Mouse (Mus musculus) forebrain, embryonic 15.5 days (tissue): ENCODE results near the gene Dhdds. TPM values are rescaled to one million over a fixed set of nuclear protein-coding genes. Genes with fewer than 3 reads are reported as not detected.

ENCODE experiments used
- ATAC-seq: fragments of 200-750 bp; cut with Nextera tagmentation; replicated peaks from 2 replicates; pipeline ENCODE4 v1.8.0; 2017; ENCODE audit warnings: mild to moderate bottlenecking, moderate TSS enrichment, moderate library complexity
- H3K27ac ChIP-seq: fragments of 300-500 bp; sonication (generic); replicated peaks from 2 replicates; pipeline ENCODE4 v1.5.1; 2015; ENCODE audit warnings: mild to moderate bottlenecking, inconsistent platforms
- H3K27me3 ChIP-seq: fragments of 300-500 bp; sonication (generic); 2 replicates; pipeline ENCODE4 v1.6.1; 2015; ENCODE audit warnings: inconsistent platforms
- H3K36me3 ChIP-seq: fragments of 300-500 bp; sonication (generic); 2 replicates; pipeline ENCODE4 v1.6.1; 2015; ENCODE audit warnings: mild to moderate bottlenecking, inconsistent platforms
- H3K4me1 ChIP-seq: fragments of 300-500 bp; sonication (generic); 2 replicates; pipeline ENCODE4 v1.6.1; 2015; ENCODE audit warnings: inconsistent platforms
- H3K4me2 ChIP-seq: fragments of 300-500 bp; sonication (generic); replicated peaks from 2 replicates; pipeline ENCODE4 v1.6.1; 2015; ENCODE audit warnings: mild to moderate bottlenecking, inconsistent platforms
- H3K4me3 ChIP-seq: fragments of 300-500 bp; sonication (generic); 2 replicates; pipeline ENCODE4 v1.5.1; 2015; ENCODE audit warnings: mild to moderate bottlenecking, inconsistent platforms
- H3K9ac ChIP-seq: fragments of 300-500 bp; sonication (generic); replicated peaks from 2 replicates; pipeline ENCODE4 v1.6.1; 2015; ENCODE audit warnings: mild to moderate bottlenecking, inconsistent platforms
- H3K9me3 ChIP-seq: fragments of 300-500 bp; sonication (generic); 2 replicates; pipeline ENCODE4 v1.6.1; 2016; ENCODE audit warnings: inconsistent platforms
- WGBS: fragments of 180-500 bp; shearing (Covaris S2); methylation state at CpG from one replicate; pipeline ENCODE4 v1.1.7; 2015; ENCODE audit warnings: mixed read lengths; 5-methylcytosine and 5-hydroxymethylcytosine counted together
- polyA plus RNA-seq: library from polyadenylated mRNA; unstranded; fragments of >200 nt; fragmentation: Nextera tagmentation; extraction: Ambion mirVana; gene quantifications from 2 replicates; pipeline ENCODE4 v1.2.1, GENCODE M21; 2015

Gene Dhdds
- polyA plus RNA-seq, 1 experiment from 2014 or later: 56.7 TPM

GRCm38 (mm10) chr4:133967866-133968149 lies 32.9 kb downstream of the Dhdds start:
- Histone ChIP-seq H3K9me3 (no peaks in the 10 kb centered on the region), H3K27me3 (no peaks in the 10 kb centered on the region), H3K27ac (peak overlapping the region; percentile 100), H3K9ac (peak overlapping the region; percentile 72), H3K36me3 (peaks cover 27% of the 10 kb centered on the region), H3K4me2 (peak overlapping the region; percentile 72), H3K4me3 (peak overlapping the region; percentile 52), H3K4me1 (peaks cover 54% of the 10 kb centered on the region)
- ATAC-seq: peak; percentile 80
- WGBS: under 1% methylated on average over 28 of the region's 29 CpGs

GRCm38 (mm10) chr4:133967138-133967865 lies 33.4 kb downstream of the Dhdds start:
- Histone ChIP-seq H3K36me3 (peaks cover 28% of the 10 kb centered on the region), H3K9me3 (no peaks in the 10 kb centered on the region), H3K9ac (peak overlapping the region; percentile 72), H3K27me3 (no peaks in the 10 kb centered on the region), H3K27ac (peak overlapping the region; percentile 100), H3K4me3 (peak overlapping the region; percentile 52), H3K4me2 (peak overlapping the region; percentile 72), H3K4me1 (peaks cover 53% of the 10 kb centered on the region)
- ATAC-seq: peak; percentile 58
- WGBS: 1% methylated on average over 101 of the region's 101 CpGs

- peak overlapping the region; percentile 57 for H3K9ac ChIP-seq
- H3K27ac ChIP-seq: peak overlapping the region; percentile 100
- peaks cover 44% of the 10 kb centered on the region for H3K4me1 ChIP-seq
- H3K4me3 ChIP-seq: peak overlapping the region; percentile 52
- peak overlapping the region; percentile 63 for H3K4me2 ChIP-seq
- H3K36me3 ChIP-seq: peaks cover 31% of the 10 kb centered on the region
- no peak for ATAC-seq
- 45% methylated on average over 12 of the region's 12 CpGs for WGBS
- no peaks in the 10 kb centered on the region for H3K9me3 ChIP-seq
- H3K27me3 ChIP-seq: no peaks in the 10 kb centered on the region
Observed at GRCm38 (mm10) chr4:133966271-133966940, 34.3 kb downstream of the Dhdds start.

GRCm38 (mm10) chr4:133962566-133962965 lies 38.2 kb downstream of the Dhdds start:
- H3K9ac ChIP-seq: no peak overlapping the region
- no peak overlapping the region for H3K4me3 ChIP-seq
- ATAC-seq: no peak
- no peaks in the 10 kb centered on the region for H3K27me3 ChIP-seq
- WGBS: 82% methylated on average over 7 of the region's 7 CpGs
- no peak overlapping the region for H3K4me2 ChIP-seq
- peaks cover 15% of the 10 kb centered on the region for H3K4me1 ChIP-seq
- H3K36me3 ChIP-seq: peaks cover 33% of the 10 kb centered on the region
- H3K9me3 ChIP-seq: no peaks in the 10 kb centered on the region
- H3K27ac ChIP-seq: no peak overlapping the region

- Histone ChIP-seq H3K36me3 (peaks cover 18% of the 10 kb centered on the region), H3K4me3 (no peak overlapping the region), H3K27me3 (no peaks in the 10 kb centered on the region), H3K4me1 (no peaks in the 10 kb centered on the region), H3K9ac (no peak overlapping the region), H3K4me2 (no peak overlapping the region), H3K27ac (no peak overlapping the region), H3K9me3 (no peaks in the 10 kb centered on the region)
- 87% methylated on average over 1 of the region's 1 CpGs for WGBS
- no peak for ATAC-seq
Observed at GRCm38 (mm10) chr4:133958884-133959283, 41.8 kb downstream of the Dhdds start.

GRCm38 (mm10) chr4:133956358-133956757 lies 44.4 kb downstream of the Dhdds start:
- 84% methylated on average over 4 of the region's 4 CpGs for WGBS
- Histone ChIP-seq H3K4me2 (no peak overlapping the region), H3K4me1 (no peaks in the 10 kb centered on the region), H3K9ac (no peak overlapping the region), H3K27ac (no peak overlapping the region), H3K4me3 (no peak overlapping the region), H3K27me3 (no peaks in the 10 kb centered on the region), H3K9me3 (no peaks in the 10 kb centered on the region), H3K36me3 (peaks cover 2% of the 10 kb centered on the region; the same call in 1 of the 2 replicates)
- ATAC-seq: no peak

GRCm38 (mm10) chr4:133946736-133947135 lies 54.0 kb downstream of the Dhdds start:
- ATAC-seq: no peak
- no peak overlapping the region for H3K4me3 ChIP-seq
- H3K4me2 ChIP-seq: no peak overlapping the region
- H3K9ac ChIP-seq: no peak overlapping the region
- no peaks in the 10 kb centered on the region for H3K36me3 ChIP-seq
- no peaks in the 10 kb centered on the region for H3K4me1 ChIP-seq
- no peaks in the 10 kb centered on the region for H3K27me3 ChIP-seq
- 72% methylated on average over 4 of the region's 4 CpGs for WGBS
- no peak overlapping the region for H3K27ac ChIP-seq
- H3K9me3 ChIP-seq: no peaks in the 10 kb centered on the region

- no peak for ATAC-seq
- H3K27me3 ChIP-seq: no peaks in the 10 kb centered on the region
- WGBS: 88% methylated on average over 3 of the region's 3 CpGs
Observed at GRCm38 (mm10) chr4:133943791-133944190, 56.9 kb downstream of the Dhdds start.

GRCm38 (mm10) chr4:133942679-133943078 lies 58.0 kb downstream of the Dhdds start:
- Histone ChIP-seq H3K4me3 (no peak overlapping the region), H3K9me3 (no peaks in the 10 kb centered on the region), H3K36me3 (no peaks in the 10 kb centered on the region), H3K27me3 (no peaks in the 10 kb centered on the region), H3K9ac (no peak overlapping the region), H3K4me1 (no peaks in the 10 kb centered on the region), H3K4me2 (no peak overlapping the region), H3K27ac (no peak overlapping the region)
- no peak for ATAC-seq
- 95% methylated on average over 4 of the region's 4 CpGs for WGBS

More at GRCm38 (mm10) chr4:133943791-133944190, 56.9 kb downstream of the Dhdds start:
- Histone ChIP-seq H3K36me3 (no peaks in the 10 kb centered on the region), H3K27ac (no peak overlapping the region), H3K4me2 (no peak overlapping the region), H3K4me3 (no peak overlapping the region), H3K4me1 (no peaks in the 10 kb centered on the region), H3K9me3 (no peaks in the 10 kb centered on the region), H3K9ac (no peak overlapping the region)

GRCm38 (mm10) chr4:133941576-133941975 lies 59.1 kb downstream of the Dhdds start:
- H3K4me1 ChIP-seq: no peaks in the 10 kb centered on the region
- no peak overlapping the region for H3K27ac ChIP-seq
- H3K4me2 ChIP-seq: no peak overlapping the region
- no peaks in the 10 kb centered on the region for H3K36me3 ChIP-seq
- H3K9ac ChIP-seq: no peak overlapping the region
- H3K4me3 ChIP-seq: no peak overlapping the region
- 60% methylated on average over 3 of the region's 3 CpGs for WGBS
- no peak for ATAC-seq
- H3K9me3 ChIP-seq: no peaks in the 10 kb centered on the region
- no peaks in the 10 kb centered on the region for H3K27me3 ChIP-seq

- no peak overlapping the region for H3K4me2 ChIP-seq
- 89% methylated on average over 13 of the region's 13 CpGs for WGBS
- H3K9ac ChIP-seq: no peak overlapping the region
- H3K27ac ChIP-seq: no peak overlapping the region
- ATAC-seq: no peak
- no peaks in the 10 kb centered on the region for H3K4me1 ChIP-seq
- H3K36me3 ChIP-seq: no peaks in the 10 kb centered on the region
- no peaks in the 10 kb centered on the region for H3K9me3 ChIP-seq
- no peak overlapping the region for H3K4me3 ChIP-seq
- no peaks in the 10 kb centered on the region for H3K27me3 ChIP-seq
Observed at GRCm38 (mm10) chr4:133940386-133941260, 60.1 kb downstream of the Dhdds start.

- Histone ChIP-seq H3K4me2 (no peak overlapping the region), H3K27me3 (no peaks in the 10 kb centered on the region), H3K36me3 (no peaks in the 10 kb centered on the region), H3K9me3 (no peaks in the 10 kb centered on the region), H3K27ac (no peak overlapping the region), H3K9ac (no peak overlapping the region), H3K4me1 (no peaks in the 10 kb centered on the region), H3K4me3 (no peak overlapping the region)
- WGBS: 68% methylated on average over 2 of the region's 2 CpGs
- no peak for ATAC-seq
Observed at GRCm38 (mm10) chr4:133938077-133938476, 62.6 kb downstream of the Dhdds start.
